Mouse (Mus musculus) small intestine, adult 2 months (tissue): Measurements from ENCODE around the gene Primpol. TPM values are rescaled to one million over a fixed set of nuclear protein-coding genes. Genes with fewer than 3 reads are reported as not detected.

Source experiments
- H3K27ac ChIP-seq: fragments of 200-500 bp; 2 replicates; pipeline ENCODE4 v1.5.1; 2012; ENCODE audit warnings: low read depth, low read length, control low read depth, inconsistent platforms; ENCODE audit not compliant: insufficient read depth
- H3K27me3 ChIP-seq: fragments of 200-500 bp; 2 replicates; pipeline ENCODE4 v1.6.1; 2012; ENCODE audit warnings: mild to moderate bottlenecking, moderate library complexity, low read length, inconsistent platforms; ENCODE audit not compliant: control insufficient read depth, insufficient read depth
- H3K36me3 ChIP-seq: fragments of 200-500 bp; 2 replicates; pipeline ENCODE4 v1.6.1; 2012; ENCODE audit warnings: mild to moderate bottlenecking, low read length, control low read depth, inconsistent platforms; ENCODE audit not compliant: control insufficient read depth, insufficient read depth
- H3K4me1 ChIP-seq: fragments of 200-500 bp; 2 replicates; pipeline ENCODE4 v1.6.1; 2012; ENCODE audit warnings: low read length, inconsistent platforms, mixed read lengths; ENCODE audit not compliant: control insufficient read depth, insufficient read depth, insufficient read length
- H3K4me3 ChIP-seq: fragments of 200-500 bp; 2 replicates; pipeline ENCODE4 v1.5.1; 2012; ENCODE audit warnings: low read depth, mild to moderate bottlenecking, control low read depth, inconsistent platforms, low read length, moderate library complexity
- CTCF ChIP-seq: fragments of 200-500 bp; IDR thresholded peaks from 2 replicates; pipeline ENCODE4 v1.5.1; 2012; ENCODE audit warnings: low read depth, mild to moderate bottlenecking, control low read depth, inconsistent platforms, low read length, moderate library complexity, mixed read lengths; ENCODE audit not compliant: insufficient replicate concordance, insufficient read length; ENCODE audit errors: extremely low read depth
- POLR2A ChIP-seq: fragments of 200-500 bp; IDR thresholded peaks from 2 replicates; pipeline ENCODE4 v1.6.1; 2012; ENCODE audit warnings: low read depth, mild to moderate bottlenecking, control low read depth, inconsistent platforms, low read length, moderate library complexity
- WGBS: fragments of 180-500 bp; shearing (Covaris S2); methylation state at CpG from one replicate; pipeline ENCODE4 v1.1.7; 2018; 5-methylcytosine and 5-hydroxymethylcytosine counted together
- polyA plus RNA-seq: library from polyadenylated mRNA; depleted of rRNA; stranded (reverse); fragments of >200 nt; gene quantifications from 2 replicates; pipeline ENCODE4 v1.2.3, GENCODE M21; 2012; rRNA removed

Primpol gene
- 0.42 and 0.79 TPM in 2 replicates for polyA plus RNA-seq

GRCm38 (mm10) chr8:46616879-46617689 is at the start of gene Primpol, which contains the start of gene Casp3:
Gene Primpol (minus strand): TSS chr8:46617212.
Gene Casp3 (plus strand): TSS chr8:46617291.
- Histone ChIP-seq H3K4me1 (peaks cover 9% of the 10 kb centered on the region; the same call in 1 of the 2 replicates), H3K27ac (peak within 1 kb of the TSS; percentile 69), H3K4me3 (peak within 1 kb of the TSS; percentile 98), H3K27me3 (no peaks in the 10 kb centered on the region), H3K36me3 (no peaks in the 10 kb centered on the region)
- under 1% methylated on average over 54 of the region's 54 CpGs for WGBS
- no peak for TF ChIP-seq CTCF
- TF ChIP-seq POLR2A, result peak; percentile 91

DNA sequence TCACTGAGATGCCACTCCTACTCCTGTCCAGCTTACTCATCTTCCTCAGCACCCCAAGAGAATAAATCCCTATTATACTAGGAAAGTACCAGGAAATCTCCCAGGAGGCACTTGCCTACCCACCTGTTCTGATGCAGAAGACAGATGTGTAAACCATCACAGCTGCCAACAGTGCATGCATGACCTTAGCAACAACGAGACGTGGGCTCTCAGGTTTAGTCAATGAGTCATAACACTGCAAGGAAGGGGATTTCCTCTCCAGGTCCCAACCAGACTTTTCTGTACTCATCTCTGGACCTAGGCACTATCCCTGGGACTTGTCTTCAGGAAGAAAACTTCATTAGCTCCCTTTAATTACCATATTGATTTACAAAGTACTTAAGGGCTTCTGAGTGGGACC is 38.9 kb upstream of the Primpol start:
- H3K27me3 ChIP-seq, result no peaks in the 10 kb centered on the region
- no peaks in the 10 kb centered on the region for H3K36me3 ChIP-seq
- H3K4me1 ChIP-seq, result peaks cover 5% of the 10 kb centered on the region; the same call in 1 of the 2 replicates
- no peak overlapping the region for H3K4me3 ChIP-seq
- TF ChIP-seq CTCF (no peak), POLR2A (no peak)
- WGBS, result 47% methylated on average over 2 of the region's 2 CpGs
- H3K27ac ChIP-seq, result no peak overlapping the region

DNA sequence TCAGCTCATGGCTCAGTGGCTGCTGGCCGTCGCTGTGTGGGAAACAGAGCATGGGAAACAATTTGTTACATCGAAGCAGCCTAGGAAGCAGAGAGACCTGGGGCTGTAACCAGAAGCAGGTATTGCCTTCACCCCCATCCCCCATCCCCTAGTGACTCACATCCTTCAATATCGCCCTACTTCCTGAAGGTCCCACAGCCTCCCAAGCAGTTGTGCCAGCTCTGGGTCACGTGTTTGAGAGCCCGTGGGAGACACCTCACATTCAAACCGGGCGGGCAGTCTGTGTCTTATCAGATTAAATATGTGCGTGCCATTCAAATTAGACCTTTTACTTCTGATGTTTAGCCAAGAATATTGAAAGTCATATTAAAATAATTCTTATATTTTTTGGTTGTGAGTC is 34.9 kb upstream of the Primpol start:
- Histone ChIP-seq H3K36me3 (no peaks in the 10 kb centered on the region), H3K4me3 (no peak overlapping the region), H3K27ac (no peak overlapping the region), H3K27me3 (no peaks in the 10 kb centered on the region), H3K4me1 (peaks cover 5% of the 10 kb centered on the region; the same call in 1 of the 2 replicates)
- WGBS, result 37% methylated on average over 9 of the region's 9 CpGs
- TF ChIP-seq POLR2A, result no peak
- TF ChIP-seq CTCF, result no peak

- H3K36me3 ChIP-seq, result no peaks in the 10 kb centered on the region
- WGBS, result 50% methylated on average over 4 of the region's 4 CpGs
Observed at GRCm38 (mm10) chr8:46648421-46648820, 31.4 kb upstream of the Primpol start.

GRCm38 (mm10) chr8:46641272-46641671 is 24.3 kb upstream of the Primpol start:
- Histone ChIP-seq H3K4me3 (no peak overlapping the region), H3K27me3 (no peaks in the 10 kb centered on the region), H3K4me1 (no peaks in the 10 kb centered on the region), H3K36me3 (peaks cover 22% of the 10 kb centered on the region), H3K27ac (no peak overlapping the region)
- TF ChIP-seq CTCF (no peak), POLR2A (no peak)
- 81% methylated on average over 5 of the region's 5 CpGs for WGBS

More at GRCm38 (mm10) chr8:46648421-46648820, 31.4 kb upstream of the Primpol start:
- Histone ChIP-seq H3K4me3 (no peak overlapping the region), H3K27me3 (no peaks in the 10 kb centered on the region), H3K27ac (no peak overlapping the region), H3K4me1 (peaks cover 5% of the 10 kb centered on the region; the same call in 1 of the 2 replicates)
- no peak for TF ChIP-seq CTCF
- TF ChIP-seq POLR2A, result no peak

- Histone ChIP-seq H3K36me3 (peaks cover 33% of the 10 kb centered on the region), H3K27me3 (no peaks in the 10 kb centered on the region), H3K4me3 (no peak overlapping the region), H3K4me1 (no peaks in the 10 kb centered on the region), H3K27ac (no peak overlapping the region)
- no peak for TF ChIP-seq POLR2A
- no peak for TF ChIP-seq CTCF
- 78% methylated on average over 5 of the region's 5 CpGs for WGBS
Observed at GRCm38 (mm10) chr8:46639852-46640251, 22.8 kb upstream of the Primpol start.

DNA sequence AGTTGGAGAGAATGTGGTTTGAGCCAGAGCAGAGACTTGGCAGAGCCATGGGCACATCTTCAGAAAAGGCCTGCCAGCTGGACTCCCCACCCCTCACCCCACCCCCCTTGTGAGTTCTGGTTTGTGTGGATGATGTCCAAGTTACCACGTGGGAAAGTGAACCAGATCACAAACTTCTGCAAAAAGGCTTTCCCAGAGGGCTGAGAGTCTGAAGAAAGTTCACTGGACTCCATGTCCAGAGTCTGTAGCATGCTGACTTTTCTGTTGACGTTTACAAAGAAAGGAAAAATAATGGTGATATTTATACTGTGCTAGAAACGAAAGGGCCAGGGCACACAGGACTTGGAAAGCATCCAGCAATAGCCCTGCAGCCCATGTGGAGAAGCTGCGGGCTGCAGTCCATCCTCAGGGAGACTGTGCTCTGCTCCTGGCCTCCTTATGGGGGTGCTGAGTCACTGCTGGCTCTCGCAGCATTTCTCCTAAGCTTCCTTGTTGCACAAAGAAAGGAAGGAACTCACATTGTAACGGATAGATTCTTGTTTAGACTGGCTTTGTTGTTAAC is 22.1 kb upstream of the Primpol start:
- H3K27ac ChIP-seq, result 0 out of 2 replicates have a peak overlapping the region, but pooled peaks have one; percentile 39
- H3K36me3 ChIP-seq, result peaks cover 37% of the 10 kb centered on the region
- H3K27me3 ChIP-seq, result no peaks in the 10 kb centered on the region
- no peaks in the 10 kb centered on the region for H3K4me1 ChIP-seq
- TF ChIP-seq POLR2A (no peak), CTCF (no peak)
- H3K4me3 ChIP-seq, result no peak overlapping the region
- 46% methylated on average over 6 of the region's 6 CpGs for WGBS
